In genomic region chr1:23399552-23399951, GRCm38 (mm10) we compare ENCODE assay signal across 12 mouse cellular contexts. TPM values are rescaled to one million over a fixed set of nuclear protein-coding genes. Genes with fewer than 3 reads are reported as not detected.
DNase-seq lines count a peak whose midpoint lies in the region; ATAC-seq and TF ChIP-seq lines count a peak whose summit lies in the region.
"Had no signal": no experiment of that assay in that cellular context is flagged by ENCODE, and none has a peak within 500 bp of the region (broad histone marks: within the 10 kb centered on the region; RNA-seq: fewer than 3 reads in every experiment).

No protein-coding gene starts in this region.

- H3K4me1 ChIP-seq in MEL (ENCODE audit: control insufficient read depth in 1 of 2, insufficient read depth in 2 of 2, low read length in 2 of 2): peaks cover 2 to 4% of the 10 kb centered on the region in 2 experiments; a peak in 2 of 4 replicates
- peaks cover 17 to 29% of the 10 kb centered on the region in 2 experiments for H3K4me1 ChIP-seq in liver, embryonic 14.5 days (replicated peaks; ENCODE audit: control insufficient read depth in 2 of 2, insufficient read depth in 2 of 2, low read length in 1 of 2)
- H3K4me1 ChIP-seq in forebrain, embryonic 11.5 days (replicated peaks; ENCODE audit: control insufficient read depth, insufficient read depth, low read length): no peaks in the 10 kb centered on the region
- H3K4me1 ChIP-seq: midbrain, embryonic 15.5 days had no signal

- TF ChIP-seq CTCF in MEL (IDR thresholded peaks at IDR 0.05 in 2 of 3, conservative IDR thresholded peaks at IDR 0.05 in 1 of 3; ENCODE audit: control insufficient read depth in 1 of 3, insufficient read depth in 1 of 3, low read depth in 2 of 3, low read length in 3 of 3, poor library complexity in 1 of 3, severe bottlenecking in 1 of 3): no peak
- TF ChIP-seq CTCF in liver, embryonic 14.5 days (IDR thresholded peaks at IDR 0.05; ENCODE audit: low read depth): no peak

- DNase-seq in spleen, postnatal 36 days (ENCODE audit: low spot score in 2 of 2): peak; percentile 13 to 36
- DNase-seq in spleen, adult 12 weeks (ENCODE audit: low spot score): no peak
- peak; percentile 43 for DNase-seq in MEL (ENCODE audit: low read depth, low spot score)
- DNase-seq in liver, embryonic 14.5 days (ENCODE audit: low read depth in 3 of 3, low spot score in 3 of 3): no peak
- DNase-seq in splenic B cell, adult 2 months (ENCODE audit: low read depth, low spot score): peak; percentile 34
- no peak for DNase-seq in cerebellum, postnatal 14 days
- no peak for DNase-seq in forebrain, embryonic 11.5 days (ENCODE audit: low spot score)
- DNase-seq: adrenal gland, adult 8-10 months; heart, postnatal 4 days; lung, embryonic 14.5 days had no signal

- no peak for TF ChIP-seq RAD21 in MEL (IDR thresholded peaks at IDR 0.05; ENCODE audit: low read depth, low read length)

- no peak overlapping the region for H3K27ac ChIP-seq in MEL (ENCODE audit: control insufficient read depth, low read depth, low read length)
- H3K27ac ChIP-seq in liver, embryonic 14.5 days: no peak overlapping the region
- no peak overlapping the region for H3K27ac ChIP-seq in forebrain, embryonic 11.5 days (ENCODE audit: low read depth, low read length)
- H3K27ac ChIP-seq: midbrain, embryonic 15.5 days had no signal

- no peak for TF ChIP-seq EP300 in MEL (IDR thresholded peaks at IDR 0.05; ENCODE audit: low read depth in 1 of 2, low read length in 2 of 2)
- TF ChIP-seq EP300 in liver, embryonic 14.5 days (IDR thresholded peaks at IDR 0.05; ENCODE audit: low read depth): no peak

- no peaks in the 10 kb centered on the region for H3K9me3 ChIP-seq in MEL (replicated peaks; ENCODE audit: insufficient read depth, low read length)
- H3K9me3 ChIP-seq in liver, embryonic 14.5 days (ENCODE audit: control insufficient read depth, low read length): no peaks in the 10 kb centered on the region
- no peaks in the 10 kb centered on the region for H3K9me3 ChIP-seq in forebrain, embryonic 11.5 days (ENCODE audit: control insufficient read depth, low read length)
- H3K9me3 ChIP-seq: midbrain, embryonic 15.5 days had no signal

- peak overlapping the region; percentile 44; the same call in 1 of the 2 replicates for H3K4me2 ChIP-seq in liver, embryonic 14.5 days (ENCODE audit: low read depth)
- no peak overlapping the region for H3K4me2 ChIP-seq in forebrain, embryonic 11.5 days (ENCODE audit: low read depth, low read length, severe bottlenecking)
- H3K4me2 ChIP-seq: lung, embryonic 14.5 days; midbrain, embryonic 15.5 days had no signal

- peak overlapping the region; percentile 43 to 77 for H3K4me3 ChIP-seq in MEL (ENCODE audit: control insufficient read depth in 1 of 2, insufficient read depth in 1 of 2, low read depth in 2 of 2, low read length in 2 of 2)
- no peak overlapping the region for H3K4me3 ChIP-seq in liver, embryonic 14.5 days (ENCODE audit: insufficient read depth in 1 of 2, low read depth in 2 of 2, low read length in 2 of 2)
- H3K4me3 ChIP-seq in forebrain, embryonic 11.5 days (ENCODE audit: low read depth, low read length): no peak overlapping the region
- H3K4me3 ChIP-seq: midbrain, embryonic 15.5 days had no signal

- no peak for TF ChIP-seq POLR2A in MEL (IDR thresholded peaks at IDR 0.05; ENCODE audit: control insufficient read depth in 1 of 2, insufficient read depth in 1 of 2, low read depth in 1 of 2, low read length in 2 of 2, poor library complexity in 1 of 2)

- 12% methylated on average over 1 of the region's 1 CpGs for WGBS in liver, embryonic 14.5 days (ENCODE audit: insufficient replicate concordance)
- WGBS in forebrain, embryonic 11.5 days: 83% methylated on average over 1 of the region's 1 CpGs

- no peaks in the 10 kb centered on the region for H3K27me3 ChIP-seq in MEL (ENCODE audit: control insufficient read depth in 1 of 2, insufficient read depth in 2 of 2, low read length in 2 of 2)
- H3K27me3 ChIP-seq in liver, embryonic 14.5 days (ENCODE audit: control insufficient read depth, insufficient read depth, low read length): no peaks in the 10 kb centered on the region
- H3K27me3 ChIP-seq in splenic B cell, adult 2 months (ENCODE audit: control insufficient read depth, insufficient read depth, low read length, poor library complexity, severe bottlenecking): no peaks in the 10 kb centered on the region
- H3K27me3 ChIP-seq in forebrain, embryonic 11.5 days (ENCODE audit: control insufficient read depth, insufficient read depth, low read length): no peaks in the 10 kb centered on the region
- H3K27me3 ChIP-seq: midbrain, embryonic 15.5 days had no signal

- peaks cover 0 to 7% of the 10 kb centered on the region in 2 experiments; a peak in 2 of 4 replicates for H3K36me3 ChIP-seq in MEL (ENCODE audit: control insufficient read depth in 1 of 2, insufficient read depth in 2 of 2, low read length in 2 of 2)
- no peaks in the 10 kb centered on the region for H3K36me3 ChIP-seq in liver, embryonic 14.5 days (replicated peaks; ENCODE audit: control insufficient read depth, insufficient read depth, low read depth)
- no peaks in the 10 kb centered on the region for H3K36me3 ChIP-seq in splenic B cell, adult 2 months (ENCODE audit: control insufficient read depth, insufficient read depth, low read length, poor library complexity, severe bottlenecking)
- no peaks in the 10 kb centered on the region for H3K36me3 ChIP-seq in forebrain, embryonic 11.5 days (ENCODE audit: control insufficient read depth, insufficient read depth, low read length)
- H3K36me3 ChIP-seq: midbrain, embryonic 15.5 days had no signal

- no peaks in the 10 kb centered on the region for H3K79me2 ChIP-seq in MEL (ENCODE audit: control insufficient read depth, insufficient read depth, low read length, poor library complexity)

- ATAC-seq in liver, embryonic 14.5 days (ENCODE audit: insufficient read depth): no peak
- no peak for ATAC-seq in forebrain, embryonic 11.5 days (replicated peaks; ENCODE audit: low FRiP score)
- ATAC-seq: intestine, postnatal 0 days; midbrain, embryonic 15.5 days had no signal

- peak overlapping the region; percentile 42 for H3K9ac ChIP-seq in MEL (ENCODE audit: control insufficient read depth, low read depth, low read length, poor library complexity, severe bottlenecking)
- no peak overlapping the region for H3K9ac ChIP-seq in liver, embryonic 14.5 days (replicated peaks)
- no peak overlapping the region for H3K9ac ChIP-seq in forebrain, embryonic 11.5 days (ENCODE audit: low read length)
- H3K9ac ChIP-seq: lung, embryonic 14.5 days; midbrain, embryonic 15.5 days had no signal

TF ChIP-seq in MEL, 35 proteins besides CTCF, POLR2A, EP300 and RAD21:
- 0 out of 2 replicates have a peak, but pooled peaks have one; percentile 11 for TF ChIP-seq ETS1 (IDR thresholded peaks at IDR 0.05; ENCODE audit: low read depth, low read length)
- no peak for TF ChIP-seq ZC3H11A (IDR thresholded peaks at IDR 0.05; ENCODE audit: low read depth, low read length)

RNA-seq across cellular contexts. Expression of gene Ogfrl1, which starts 2.0 kb away (rescaled TPM):
- total RNA-seq in MEL (2012; rRNA removed): 4.3 and 6.6 TPM in 2 replicates
- polyA plus RNA-seq in MEL (2012; ENCODE audit: insufficient read depth in 1 of 2, insufficient read length in 2 of 2, low read depth in 1 of 2, low replicate concordance in 2 of 2, missing spikeins in 1 of 2): 1 to 10 TPM in 1 of 2 experiments, not detected in 1; 9.0 TPM
- polyA plus RNA-seq in liver, embryonic 14.5 days (2012; rRNA removed): 5.2 and 7.4 TPM in 2 replicates
- 16.5 and 18.0 TPM in 2 replicates for polyA plus RNA-seq in liver, embryonic 14.5 days (2014; fragmentation: Nextera tagmentation; extraction: Ambion mirVana)
- polyA plus RNA-seq in forebrain, embryonic 11.5 days (2014; fragmentation: Nextera tagmentation; extraction: Ambion mirVana): 12.0 and 13.1 TPM in 2 replicates

Comparison
In these comparisons a context has a peak if more than half of its experiments do, and no peak if none do; other contexts are left out.
1. DNase-seq: peak in spleen, postnatal 36 days (2 of 2), MEL (single experiment) and splenic B cell, adult 2 months (single experiment); none in spleen, adult 12 weeks (single experiment), liver, embryonic 14.5 days (0 of 3), cerebellum, postnatal 14 days (0 of 2) and forebrain, embryonic 11.5 days (single experiment).
2. H3K4me3 ChIP-seq: peak in MEL (2 of 2); none in liver, embryonic 14.5 days (0 of 2) and forebrain, embryonic 11.5 days (single experiment).